Mouse (Mus musculus) T-helper 17 cell (primary cell): ENCODE results near the gene Rnf227.

Experiments
- in situ Hi-C, 2 experiments: fragments of 300-600 bp; cut with MboI, MseI; formaldehyde crosslinking; loops; 1 replicate in 1 of 2; 2 replicates in 1 of 2; pipeline ENCODE4 v1.15.1; 2025; ENCODE audit warnings: high pct_unique_total_duplicates in 2 of 2

The Rnf227 gene

GRCm38 (mm10) chr11:69370817-69371215 is 30.6 kb downstream of the Rnf227 start:
- in situ Hi-C loops = no loop called here

- in situ Hi-C loops = no loop called here
Observed at GRCm38 (mm10) chr11:69371601-69372000, 31.3 kb downstream of the Rnf227 start.

- in situ Hi-C loops = no loop called here
Observed at GRCm38 (mm10) chr11:69372056-69372779, 32.0 kb downstream of the Rnf227 start.

- in situ Hi-C loops = no loop called here
Observed at GRCm38 (mm10) chr11:69372780-69373170, 32.5 kb downstream of the Rnf227 start.

GRCm38 (mm10) chr11:69373223-69373965 is 33.1 kb downstream of the Rnf227 start:
- in situ Hi-C loops = no loop called here

- in situ Hi-C loops = no loop called here
Observed at GRCm38 (mm10) chr11:69375646-69376045, 35.4 kb downstream of the Rnf227 start.

- in situ Hi-C loops = no loop called here
Observed at GRCm38 (mm10) chr11:69377766-69378165, 37.5 kb downstream of the Rnf227 start.

GRCm38 (mm10) chr11:69379600-69379999 is 39.3 kb downstream of the Rnf227 start:
- in situ Hi-C loops = no loop called here

GRCm38 (mm10) chr11:69381356-69381755 is 41.1 kb downstream of the Rnf227 start:
- in situ Hi-C loops = loop anchor here in 1 of 2 experiments (5.0 kb wide), 2 partner anchors 124 to 199 kb away; no protein-coding TSS in a partner anchor

GRCm38 (mm10) chr11:69382478-69383105 is 42.3 kb downstream of the Rnf227 start:
- in situ Hi-C loops = loop anchor here in 1 of 2 experiments (5.0 kb wide), 2 partner anchors 125 to 200 kb away; no protein-coding TSS in a partner anchor

GRCm38 (mm10) chr11:69384979-69385378 is 44.7 kb downstream of the Rnf227 start:
- in situ Hi-C loops = loop anchor here (5.0 kb wide), 2 partner anchors 128 to 203 kb away; no protein-coding TSS in a partner anchor

GRCm38 (mm10) chr11:69386758-69387157 is 46.5 kb downstream of the Rnf227 start:
- in situ Hi-C loops = loop anchor here in 1 of 2 experiments (5.0 kb wide), 1 partner anchor 129 kb away; no protein-coding TSS in a partner anchor

- in situ Hi-C loops = loop anchor here in 1 of 2 experiments (5.0 kb wide), 1 partner anchor 131 kb away; no protein-coding TSS in a partner anchor
Observed at GRCm38 (mm10) chr11:69388680-69389079, 48.4 kb downstream of the Rnf227 start.

GRCm38 (mm10) chr11:69389531-69390399 is 49.5 kb downstream of the Rnf227 start:
- in situ Hi-C loops = loop anchor here in 1 of 2 experiments (5.0 kb wide), 1 partner anchor 132 kb away; no protein-coding TSS in a partner anchor

- in situ Hi-C loops = no loop called here
Observed at GRCm38 (mm10) chr11:69390400-69391034, 50.3 kb downstream of the Rnf227 start.
